Mouse (Mus musculus) limb, embryonic 14.5 days (tissue): Measurements from ENCODE around the gene Nedd9. TPM values are rescaled to one million over a fixed set of nuclear protein-coding genes. Genes with fewer than 3 reads are reported as not detected.

ENCODE experiments used
- ATAC-seq: fragments of 200-750 bp; cut with Nextera tagmentation; 2 replicates; pipeline ENCODE4 v1.8.0; 2017; ENCODE audit warnings: low read depth, moderate number of reproducible peaks, moderate TSS enrichment; ENCODE audit not compliant: low FRiP score
- DNase-seq: peaks from one replicate; pipeline ENCODE4 v3.0.0-alpha.2; 2015; ENCODE audit warnings: low spot score
- H3K27ac ChIP-seq: fragments of 300-500 bp; sonication (generic); replicated peaks from 2 replicates; pipeline ENCODE4 v1.5.1; 2014; ENCODE audit warnings: low read depth, mild to moderate bottlenecking, low read length, moderate library complexity, mixed read lengths
- H3K27me3 ChIP-seq: fragments of 300-500 bp; sonication (generic); 2 replicates; pipeline ENCODE4 v1.6.1; 2014; ENCODE audit warnings: low read length, mixed read lengths; ENCODE audit not compliant: control insufficient read depth, insufficient read depth
- H3K36me3 ChIP-seq: fragments of 300-500 bp; sonication (generic); 2 replicates; pipeline ENCODE4 v1.6.1; 2014; ENCODE audit warnings: mild to moderate bottlenecking, low read length, moderate library complexity, mixed read lengths; ENCODE audit not compliant: control insufficient read depth, insufficient read depth
- H3K4me1 ChIP-seq: fragments of 300-500 bp; sonication (generic); 2 replicates; pipeline ENCODE4 v1.6.1; 2014; ENCODE audit warnings: antibody characterized with exemption, low read length, mixed read lengths; ENCODE audit not compliant: control insufficient read depth, insufficient read depth
- H3K4me2 ChIP-seq: fragments of 300-500 bp; sonication (generic); replicated peaks from 2 replicates; pipeline ENCODE4 v1.6.1; 2014; ENCODE audit warnings: low read depth, mild to moderate bottlenecking, low read length, moderate library complexity; ENCODE audit not compliant: severe bottlenecking
- H3K4me3 ChIP-seq: fragments of 300-500 bp; sonication (generic); replicated peaks from 2 replicates; pipeline ENCODE4 v1.5.1; 2014; ENCODE audit warnings: low read length
- H3K9ac ChIP-seq: fragments of 300-500 bp; sonication (generic); 2 replicates; pipeline ENCODE4 v1.6.1; 2014; ENCODE audit warnings: mild to moderate bottlenecking, low read depth, low read length, moderate library complexity; ENCODE audit not compliant: severe bottlenecking
- H3K9me3 ChIP-seq: fragments of 300-500 bp; sonication (generic); 2 replicates; pipeline ENCODE4 v1.6.1; 2016; ENCODE audit warnings: low read length; ENCODE audit not compliant: control insufficient read depth
- POLR2A ChIP-seq: fragments of 200-500 bp; IDR thresholded peaks from 2 replicates; pipeline ENCODE4 v1.8.0; 2012; ENCODE audit warnings: inconsistent platforms, mild to moderate bottlenecking, moderate library complexity, borderline replicate concordance; ENCODE audit not compliant: insufficient read depth, insufficient read length; ENCODE audit errors: extremely low read depth
- WGBS: fragments of 180-500 bp; shearing (Covaris S2); extraction: QIAGEN DNeasy Blood & Tissue Kit; methylation state at CpG from one replicate; pipeline ENCODE4 v1.1.7; 2014; 5-methylcytosine and 5-hydroxymethylcytosine counted together
- polyA plus RNA-seq, 2 experiments: library from polyadenylated mRNA; depleted of rRNA in 1 of 2; stranded (reverse) in 1 of 2; unstranded in 1 of 2; fragments of >200 nt; fragmentation: Nextera tagmentation in 1 of 2; extraction: Ambion mirVana in 1 of 2; gene quantifications; 2 replicates each; pipeline versions ENCODE4 v1.2.1 to v1.2.3; 2012 to 2014

The Nedd9 gene
- polyA plus RNA-seq, 2 experiments: 23.5 to 41.5 TPM

DNA sequence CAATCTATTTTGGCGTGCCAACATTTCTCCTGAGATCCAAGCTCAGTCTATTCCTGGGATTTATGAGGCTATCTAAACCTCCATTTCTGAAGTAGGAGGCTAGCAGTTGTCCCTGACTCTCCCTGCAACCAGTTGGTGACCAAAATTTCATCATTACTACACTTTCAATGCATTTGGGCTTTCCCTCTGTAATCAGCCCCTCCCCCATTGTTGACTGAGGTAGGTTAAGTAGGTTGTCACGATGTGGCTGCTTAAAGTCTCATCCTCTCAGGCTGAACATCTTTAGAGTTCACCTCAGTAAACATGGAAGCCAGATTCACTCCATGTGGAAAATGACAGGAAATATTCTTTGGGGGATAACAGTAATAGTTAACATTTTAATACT lies 15.7 kb upstream of the Nedd9 start:
- TF ChIP-seq POLR2A: no peak
- Histone ChIP-seq H3K4me3 (no peak overlapping the region), H3K9me3 (no peaks in the 10 kb centered on the region), H3K4me1 (0 out of 2 replicates have a peak, but pooled peaks cover 3% of the 10 kb centered on the region), H3K27me3 (no peaks in the 10 kb centered on the region), H3K27ac (no peak overlapping the region), H3K36me3 (no peaks in the 10 kb centered on the region), H3K4me2 (no peak overlapping the region), H3K9ac (no peak overlapping the region)
- DNase-seq (no peak), ATAC-seq (no peak)
- 79% methylated on average over 2 of the region's 2 CpGs for WGBS

- Histone ChIP-seq H3K9me3 (no peaks in the 10 kb centered on the region), H3K36me3 (no peaks in the 10 kb centered on the region), H3K4me1 (0 out of 2 replicates have a peak, but pooled peaks cover 3% of the 10 kb centered on the region), H3K27me3 (no peaks in the 10 kb centered on the region), H3K4me3 (no peak overlapping the region), H3K4me2 (no peak overlapping the region), H3K27ac (no peak overlapping the region), H3K9ac (no peak overlapping the region)
- TF ChIP-seq POLR2A: no peak
- WGBS: 63% methylated on average over 12 of the region's 12 CpGs
- DNase-seq: no peak
- no peak for ATAC-seq
Measured at GRCm38 (mm10) chr13:41502136-41502916, 15.2 kb upstream of the Nedd9 start.

DNA sequence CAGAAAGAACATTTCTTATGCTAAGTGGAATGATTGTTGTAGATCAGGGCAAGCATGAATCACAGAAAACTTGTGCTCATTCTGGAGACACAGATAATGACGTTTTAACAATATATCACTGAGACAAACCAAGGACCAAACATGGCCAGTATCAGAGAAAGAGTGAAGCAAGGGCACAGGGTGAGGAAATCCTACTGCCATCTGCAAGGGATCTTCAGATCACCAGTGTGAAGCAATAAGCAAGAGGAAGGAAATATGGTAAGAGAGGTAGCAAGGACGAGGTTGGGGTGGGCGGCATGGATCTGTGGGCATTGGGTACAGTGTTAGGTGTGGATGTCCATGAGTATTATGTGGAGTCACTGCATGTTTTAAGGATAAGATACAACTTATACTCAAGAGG lies 13.6 kb upstream of the Nedd9 start:
- Histone ChIP-seq H3K27me3 (no peaks in the 10 kb centered on the region), H3K4me3 (no peak overlapping the region), H3K4me1 (0 out of 2 replicates have a peak, but pooled peaks cover 3% of the 10 kb centered on the region), H3K9me3 (no peaks in the 10 kb centered on the region), H3K27ac (no peak overlapping the region), H3K4me2 (no peak overlapping the region), H3K36me3 (no peaks in the 10 kb centered on the region), H3K9ac (no peak overlapping the region)
- TF ChIP-seq POLR2A: no peak
- no peak for DNase-seq
- WGBS: 87% methylated on average over 3 of the region's 3 CpGs
- ATAC-seq: no peak

- Histone ChIP-seq H3K36me3 (no peaks in the 10 kb centered on the region), H3K27me3 (no peaks in the 10 kb centered on the region), H3K4me3 (no peak overlapping the region), H3K4me1 (0 out of 2 replicates have a peak, but pooled peaks cover 3% of the 10 kb centered on the region), H3K9ac (no peak overlapping the region), H3K9me3 (no peaks in the 10 kb centered on the region), H3K4me2 (no peak overlapping the region), H3K27ac (no peak overlapping the region)
- WGBS: 92% methylated on average over 2 of the region's 2 CpGs
- no peak for ATAC-seq
- DNase-seq: no peak
- no peak for TF ChIP-seq POLR2A
Measured at GRCm38 (mm10) chr13:41498611-41499121, 11.5 kb upstream of the Nedd9 start.

- Histone ChIP-seq H3K4me1 (peaks cover 7% of the 10 kb centered on the region; the same call in 1 of the 2 replicates), H3K9ac (no peak overlapping the region), H3K4me2 (no peak overlapping the region), H3K27ac (no peak overlapping the region), H3K36me3 (no peaks in the 10 kb centered on the region), H3K9me3 (no peaks in the 10 kb centered on the region), H3K27me3 (no peaks in the 10 kb centered on the region), H3K4me3 (no peak overlapping the region)
- WGBS: 81% methylated on average over 2 of the region's 2 CpGs
- no peak for TF ChIP-seq POLR2A
- ATAC-seq: no peak
- no peak for DNase-seq
Measured at GRCm38 (mm10) chr13:41494681-41495080, 7.5 kb upstream of the Nedd9 start.
